Mouse (Mus musculus) E14TG2a.4 (cell line): ENCODE results near the gene Arhgef7.
A peak's percentile ranks its signal among the peaks of the same experiment; 100 is the strongest.

Source experiments
- H3K27me3 ChIP-seq: 2 replicates; pipeline ENCODE4 v1.6.1; 2014; ENCODE audit warnings: low read length, control low read depth; ENCODE audit not compliant: insufficient read depth
- H3K36me3 ChIP-seq: 2 replicates; pipeline ENCODE4 v1.6.1; 2014; ENCODE audit warnings: low read length, control low read depth; ENCODE audit not compliant: insufficient read depth
- H3K4me1 ChIP-seq: replicated peaks from 2 replicates; pipeline ENCODE4 v1.6.1; 2014; ENCODE audit warnings: low read depth, low read length, control low read depth
- H3K4me3 ChIP-seq: replicated peaks from 2 replicates; pipeline ENCODE4 v1.5.1; 2014; ENCODE audit warnings: mild to moderate bottlenecking, low read length
- H3K9me3 ChIP-seq: 2 replicates; pipeline ENCODE4 v1.6.1; 2014; ENCODE audit warnings: low read length, control low read depth
- CTCF ChIP-seq: conservative IDR thresholded peaks from 2 replicates; pipeline ENCODE4 v1.5.1; 2014; ENCODE audit warnings: low read length
- NANOG ChIP-seq: IDR thresholded peaks from 2 replicates; pipeline ENCODE4 v1.6.1; 2014; ENCODE audit warnings: borderline replicate concordance, low read length, mixed read lengths
- POU5F1 ChIP-seq: IDR thresholded peaks from 2 replicates; pipeline ENCODE4 v1.6.1; 2014; ENCODE audit warnings: low read length, borderline replicate concordance

Arhgef7 gene

GRCm38 (mm10) chr8:11730271-11730940 lies 2.9 kb downstream of the Arhgef7 start:
- Histone ChIP-seq H3K27me3 (peaks cover 54% of the 10 kb centered on the region), H3K9me3 (no peaks in the 10 kb centered on the region), H3K4me3 (no peak overlapping the region), H3K36me3 (no peaks in the 10 kb centered on the region), H3K4me1 (peaks cover 25% of the 10 kb centered on the region)
- no peak for TF ChIP-seq NANOG
- no peak for TF ChIP-seq CTCF
- no peak for TF ChIP-seq POU5F1

GRCm38 (mm10) chr8:11735672-11736235 lies 8.2 kb downstream of the Arhgef7 start:
- TF ChIP-seq CTCF (no peak), NANOG (no peak), POU5F1 (no peak)
- no peaks in the 10 kb centered on the region for H3K36me3 ChIP-seq
- peaks cover 13% of the 10 kb centered on the region for H3K4me1 ChIP-seq
- H3K4me3 ChIP-seq = peak overlapping the region; percentile 67
- no peaks in the 10 kb centered on the region for H3K9me3 ChIP-seq
- H3K27me3 ChIP-seq = peaks cover 11% of the 10 kb centered on the region

GRCm38 (mm10) chr8:11737096-11737495 lies 9.6 kb downstream of the Arhgef7 start:
- Histone ChIP-seq H3K36me3 (no peaks in the 10 kb centered on the region), H3K4me1 (peaks cover 18% of the 10 kb centered on the region), H3K4me3 (no peak overlapping the region), H3K27me3 (0 out of 2 replicates have a peak, but pooled peaks cover 4% of the 10 kb centered on the region), H3K9me3 (no peaks in the 10 kb centered on the region)
- TF ChIP-seq POU5F1 = no peak
- TF ChIP-seq NANOG = no peak
- TF ChIP-seq CTCF = no peak

- Histone ChIP-seq H3K9me3 (no peaks in the 10 kb centered on the region), H3K4me1 (peaks cover 28% of the 10 kb centered on the region), H3K27me3 (0 out of 2 replicates have a peak, but pooled peaks cover 4% of the 10 kb centered on the region), H3K4me3 (no peak overlapping the region), H3K36me3 (no peaks in the 10 kb centered on the region)
- TF ChIP-seq CTCF (peak; percentile 16; the same call in 1 of the 2 replicates), NANOG (no peak)
Measured at GRCm38 (mm10) chr8:11739082-11739481, 11.6 kb downstream of the Arhgef7 start.

GRCm38 (mm10) chr8:11740857-11741256 lies 13.3 kb downstream of the Arhgef7 start:
- TF ChIP-seq CTCF (no peak), POU5F1 (no peak), NANOG (no peak)
- Histone ChIP-seq H3K27me3 (no peaks in the 10 kb centered on the region), H3K4me1 (peaks cover 20% of the 10 kb centered on the region), H3K36me3 (no peaks in the 10 kb centered on the region), H3K4me3 (no peak overlapping the region), H3K9me3 (no peaks in the 10 kb centered on the region)

GRCm38 (mm10) chr8:11743580-11743979 lies 16.1 kb downstream of the Arhgef7 start:
- no peaks in the 10 kb centered on the region for H3K9me3 ChIP-seq
- H3K4me3 ChIP-seq = no peak overlapping the region
- H3K27me3 ChIP-seq = no peaks in the 10 kb centered on the region
- no peaks in the 10 kb centered on the region for H3K36me3 ChIP-seq
- H3K4me1 ChIP-seq = peaks cover 33% of the 10 kb centered on the region
- no peak for TF ChIP-seq NANOG
- no peak for TF ChIP-seq CTCF
- TF ChIP-seq POU5F1 = no peak

- no peaks in the 10 kb centered on the region for H3K36me3 ChIP-seq
- peaks cover 26% of the 10 kb centered on the region for H3K4me1 ChIP-seq
- H3K4me3 ChIP-seq = no peak overlapping the region
- H3K27me3 ChIP-seq = no peaks in the 10 kb centered on the region
- no peaks in the 10 kb centered on the region for H3K9me3 ChIP-seq
- TF ChIP-seq POU5F1 (no peak), CTCF (no peak)
Measured at GRCm38 (mm10) chr8:11746850-11747600, 19.5 kb downstream of the Arhgef7 start.

GRCm38 (mm10) chr8:11749472-11749871 lies 22.0 kb downstream of the Arhgef7 start:
- Histone ChIP-seq H3K36me3 (no peaks in the 10 kb centered on the region), H3K4me3 (no peak overlapping the region), H3K4me1 (peaks cover 15% of the 10 kb centered on the region), H3K27me3 (no peaks in the 10 kb centered on the region), H3K9me3 (no peaks in the 10 kb centered on the region)
- no peak for TF ChIP-seq CTCF
- TF ChIP-seq NANOG = no peak
- TF ChIP-seq POU5F1 = no peak
